Mouse (Mus musculus) midbrain, embryonic 13.5 days (tissue): ENCODE data around the gene Scp2. TPM values are rescaled to one million over a fixed set of nuclear protein-coding genes. Genes with fewer than 3 reads are reported as not detected.

ENCODE experiments used
- ATAC-seq: fragments of 200-750 bp; cut with Nextera tagmentation; 2 replicates; pipeline ENCODE4 v1.8.0; 2017; ENCODE audit warnings: mild to moderate bottlenecking, moderate TSS enrichment, moderate library complexity
- H3K27ac ChIP-seq: fragments of 300-500 bp; sonication (generic); 2 replicates; pipeline ENCODE4 v1.5.1; 2015; ENCODE audit warnings: inconsistent platforms, mild to moderate bottlenecking, moderate library complexity
- H3K27me3 ChIP-seq: fragments of 300-500 bp; sonication (generic); 2 replicates; pipeline ENCODE4 v1.6.1; 2015; ENCODE audit warnings: mild to moderate bottlenecking, inconsistent platforms
- H3K36me3 ChIP-seq: fragments of 300-500 bp; sonication (generic); 2 replicates; pipeline ENCODE4 v1.6.1; 2015; ENCODE audit warnings: mild to moderate bottlenecking, inconsistent platforms
- H3K4me1 ChIP-seq: fragments of 300-500 bp; sonication (generic); replicated peaks from 2 replicates; pipeline ENCODE4 v1.6.1; 2015; ENCODE audit warnings: inconsistent platforms
- H3K4me2 ChIP-seq: fragments of 300-500 bp; sonication (generic); replicated peaks from 2 replicates; pipeline ENCODE4 v1.6.1; 2015; ENCODE audit warnings: moderate library complexity, mild to moderate bottlenecking, inconsistent platforms
- H3K4me3 ChIP-seq: fragments of 300-500 bp; sonication (generic); replicated peaks from 2 replicates; pipeline ENCODE4 v1.5.1; 2015; ENCODE audit warnings: mild to moderate bottlenecking, inconsistent platforms
- H3K9ac ChIP-seq: fragments of 300-500 bp; sonication (generic); replicated peaks from 2 replicates; pipeline ENCODE4 v1.6.1; 2015; ENCODE audit warnings: mild to moderate bottlenecking, inconsistent platforms
- H3K9me3 ChIP-seq: fragments of 300-500 bp; sonication (generic); 2 replicates; pipeline ENCODE4 v1.6.1; 2016; ENCODE audit warnings: mild to moderate bottlenecking, inconsistent platforms
- WGBS: fragments of 180-500 bp; shearing (Covaris S2); methylation state at CpG from one replicate; pipeline ENCODE4 v1.1.7; 2015; 5-methylcytosine and 5-hydroxymethylcytosine counted together
- polyA plus RNA-seq: library from polyadenylated mRNA; unstranded; fragments of >200 nt; fragmentation: Nextera tagmentation; extraction: Ambion mirVana; gene quantifications from 2 replicates; pipeline ENCODE4 v1.2.1, GENCODE M21; 2015

Scp2 gene
- polyA plus RNA-seq, 1 experiment from 2014 or later: 228 TPM

DNA sequence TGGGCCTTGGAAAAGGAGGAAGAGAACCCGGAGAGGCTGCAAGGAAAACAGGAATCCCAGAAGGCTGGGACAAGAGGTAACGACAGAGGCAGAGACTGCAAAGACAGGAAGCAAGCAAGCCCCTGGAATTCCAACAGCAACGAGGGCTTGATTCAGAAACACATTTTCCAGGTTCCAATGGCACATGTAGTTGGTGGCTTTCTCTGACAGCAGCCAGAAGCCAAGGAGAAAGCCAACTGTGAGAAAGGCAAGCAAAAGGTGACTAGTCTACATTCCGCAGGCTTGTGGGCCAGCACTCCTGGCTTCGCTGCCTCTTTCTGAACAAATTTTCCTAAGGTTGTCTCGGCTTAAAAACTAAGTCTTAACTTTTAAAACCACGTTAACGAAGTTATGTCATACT, 74.1 kb downstream of the Scp2 start:
- peak overlapping the region; percentile 96 for H3K4me2 ChIP-seq
- peaks cover 18% of the 10 kb centered on the region for H3K36me3 ChIP-seq
- H3K4me3 ChIP-seq: peak overlapping the region; percentile 61
- H3K27ac ChIP-seq: no peak overlapping the region
- H3K9ac ChIP-seq: peak overlapping the region; percentile 75
- WGBS: 9% methylated on average over 8 of the region's 8 CpGs
- peaks cover 18% of the 10 kb centered on the region for H3K4me1 ChIP-seq
- no peaks in the 10 kb centered on the region for H3K9me3 ChIP-seq
- H3K27me3 ChIP-seq: no peaks in the 10 kb centered on the region
- no peak for ATAC-seq

DNA sequence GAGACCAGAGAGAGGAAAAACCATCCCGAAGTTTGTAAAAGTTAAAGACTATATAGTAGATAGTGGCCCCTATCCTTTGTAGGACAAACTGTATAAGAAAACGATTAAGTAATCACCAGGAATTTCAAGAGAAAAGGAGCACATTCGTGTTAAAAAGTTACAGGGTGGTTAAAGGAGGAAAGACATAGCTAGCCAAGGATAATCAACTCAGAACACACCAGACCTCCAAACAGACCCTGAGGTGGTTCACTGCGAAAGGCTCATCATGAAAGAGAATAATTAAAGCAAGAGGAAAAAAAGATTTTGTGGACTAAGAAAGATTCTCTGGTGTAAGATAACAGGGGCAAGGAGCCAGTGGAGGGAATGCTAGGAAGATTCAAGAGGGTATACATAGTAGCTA, 74.5 kb downstream of the Scp2 start:
- H3K4me1 ChIP-seq: peaks cover 18% of the 10 kb centered on the region
- no peaks in the 10 kb centered on the region for H3K27me3 ChIP-seq
- H3K36me3 ChIP-seq: peaks cover 23% of the 10 kb centered on the region
- H3K9ac ChIP-seq: peak overlapping the region; percentile 75
- 73% methylated on average over 4 of the region's 4 CpGs for WGBS
- H3K4me2 ChIP-seq: peak overlapping the region; percentile 96
- no peaks in the 10 kb centered on the region for H3K9me3 ChIP-seq
- ATAC-seq: no peak
- no peak overlapping the region for H3K27ac ChIP-seq
- H3K4me3 ChIP-seq: peak overlapping the region; percentile 61

DNA sequence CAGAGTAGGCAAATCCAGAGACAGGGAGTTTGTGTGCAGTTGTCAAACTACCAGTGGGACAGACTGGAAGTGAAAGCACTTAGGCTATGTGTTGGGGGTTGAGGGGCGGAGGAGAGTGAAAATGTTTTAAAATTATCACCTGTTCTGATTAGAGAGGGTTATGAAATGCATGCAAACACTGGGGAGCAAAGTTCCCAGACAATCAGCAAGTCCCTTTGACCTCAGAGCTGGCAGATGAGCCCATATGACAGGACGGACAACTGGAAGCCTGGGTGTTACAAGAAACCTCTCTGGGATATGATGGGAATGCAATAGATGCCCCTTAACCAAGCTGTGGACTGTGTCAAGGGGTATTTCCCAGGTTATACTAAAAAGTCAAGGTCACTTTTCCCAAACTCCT, 76.7 kb downstream of the Scp2 start:
- no peak overlapping the region for H3K4me3 ChIP-seq
- 86% methylated on average over 2 of the region's 2 CpGs for WGBS
- H3K4me2 ChIP-seq: no peak overlapping the region
- no peak overlapping the region for H3K9ac ChIP-seq
- no peaks in the 10 kb centered on the region for H3K9me3 ChIP-seq
- peaks cover 18% of the 10 kb centered on the region for H3K4me1 ChIP-seq
- no peaks in the 10 kb centered on the region for H3K27me3 ChIP-seq
- peaks cover 34% of the 10 kb centered on the region for H3K36me3 ChIP-seq
- H3K27ac ChIP-seq: no peak overlapping the region
- ATAC-seq: no peak

DNA sequence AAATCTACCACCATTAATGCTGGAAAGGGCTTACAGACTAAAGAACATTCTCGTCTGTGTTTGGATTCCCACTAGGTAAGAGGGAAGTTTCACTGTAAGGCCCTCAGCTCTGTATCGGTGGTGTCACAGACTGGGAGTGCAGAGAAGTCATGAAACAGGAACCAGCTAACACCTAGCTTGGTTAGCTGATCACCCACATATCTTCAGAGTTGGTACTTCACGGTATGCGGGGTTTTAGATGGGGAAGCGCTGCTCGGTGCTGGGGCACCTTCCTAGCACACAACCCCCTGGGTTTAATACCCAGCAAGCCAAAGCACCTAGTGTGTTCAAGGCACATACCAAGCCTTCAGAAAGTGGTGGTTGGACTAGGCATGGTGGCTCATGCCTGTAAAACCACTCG, 77.5 kb downstream of the Scp2 start:
- no peak overlapping the region for H3K9ac ChIP-seq
- H3K4me3 ChIP-seq: no peak overlapping the region
- peaks cover 18% of the 10 kb centered on the region for H3K4me1 ChIP-seq
- ATAC-seq: no peak
- H3K27me3 ChIP-seq: no peaks in the 10 kb centered on the region
- H3K9me3 ChIP-seq: no peaks in the 10 kb centered on the region
- no peak overlapping the region for H3K4me2 ChIP-seq
- peaks cover 38% of the 10 kb centered on the region for H3K36me3 ChIP-seq
- H3K27ac ChIP-seq: no peak overlapping the region
- 95% methylated on average over 7 of the region's 7 CpGs for WGBS

DNA sequence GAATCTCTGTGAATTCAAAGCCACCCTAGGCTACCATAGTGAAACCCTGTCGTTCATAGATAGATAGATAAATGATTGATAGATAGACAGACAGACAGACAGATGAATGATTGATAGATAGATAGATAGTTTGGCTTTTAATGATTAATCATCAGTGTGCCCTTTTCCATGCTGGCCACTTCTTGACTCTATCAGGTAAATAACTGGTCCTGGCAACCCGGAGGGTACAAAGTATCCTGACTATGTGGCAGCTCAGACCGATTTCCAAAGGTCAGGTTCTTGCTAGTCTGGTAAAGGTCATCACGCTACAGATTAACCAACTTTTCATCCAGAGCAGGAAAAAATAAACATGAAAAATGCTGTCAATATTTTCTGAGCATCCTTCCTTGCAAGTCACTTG, 78.2 kb downstream of the Scp2 start:
- H3K4me3 ChIP-seq: no peak overlapping the region
- H3K4me2 ChIP-seq: no peak overlapping the region
- no peak overlapping the region for H3K27ac ChIP-seq
- no peaks in the 10 kb centered on the region for H3K9me3 ChIP-seq
- no peak overlapping the region for H3K9ac ChIP-seq
- H3K4me1 ChIP-seq: peaks cover 18% of the 10 kb centered on the region
- peaks cover 41% of the 10 kb centered on the region for H3K36me3 ChIP-seq
- no peak for ATAC-seq
- 92% methylated on average over 4 of the region's 4 CpGs for WGBS
- no peaks in the 10 kb centered on the region for H3K27me3 ChIP-seq

DNA sequence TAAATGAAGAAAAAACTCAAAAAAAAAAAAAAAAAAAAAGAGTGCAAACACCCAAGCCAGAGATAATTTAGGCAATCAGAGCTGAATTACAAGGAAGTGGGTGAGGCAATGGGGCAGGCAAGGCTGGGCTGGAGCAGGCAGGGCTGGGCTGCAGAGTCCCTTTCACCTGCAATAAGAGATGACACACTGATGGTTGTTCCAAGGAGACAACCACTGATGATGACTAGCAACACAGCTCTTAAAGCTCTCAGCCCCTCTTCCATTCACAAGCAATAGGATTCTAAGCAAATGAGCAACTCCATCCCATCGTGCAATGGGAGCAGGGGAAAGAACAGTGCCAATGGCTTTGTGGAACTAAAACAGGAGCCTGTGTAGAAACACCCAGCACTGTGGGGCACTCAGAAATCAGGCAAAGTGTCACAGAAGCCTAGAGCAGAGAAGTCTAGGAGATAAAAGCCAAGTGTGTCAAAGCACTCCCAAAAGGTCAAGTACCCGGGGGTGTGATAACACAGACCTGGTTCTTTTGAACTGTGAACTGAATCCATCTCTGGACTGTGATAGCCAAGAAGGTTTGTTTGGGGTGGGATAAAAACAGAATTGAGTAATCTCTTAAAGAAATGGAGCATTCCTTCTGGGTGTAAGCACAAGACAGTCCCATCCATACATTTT, 79.5 kb downstream of the Scp2 start:
- Histone ChIP-seq H3K9me3 (no peaks in the 10 kb centered on the region), H3K36me3 (peaks cover 42% of the 10 kb centered on the region), H3K4me1 (peaks cover 13% of the 10 kb centered on the region), H3K27ac (no peak overlapping the region), H3K9ac (no peak overlapping the region), H3K4me3 (no peak overlapping the region), H3K27me3 (no peaks in the 10 kb centered on the region), H3K4me2 (no peak overlapping the region)
- WGBS: 88% methylated on average over 2 of the region's 2 CpGs
- no peak for ATAC-seq

DNA sequence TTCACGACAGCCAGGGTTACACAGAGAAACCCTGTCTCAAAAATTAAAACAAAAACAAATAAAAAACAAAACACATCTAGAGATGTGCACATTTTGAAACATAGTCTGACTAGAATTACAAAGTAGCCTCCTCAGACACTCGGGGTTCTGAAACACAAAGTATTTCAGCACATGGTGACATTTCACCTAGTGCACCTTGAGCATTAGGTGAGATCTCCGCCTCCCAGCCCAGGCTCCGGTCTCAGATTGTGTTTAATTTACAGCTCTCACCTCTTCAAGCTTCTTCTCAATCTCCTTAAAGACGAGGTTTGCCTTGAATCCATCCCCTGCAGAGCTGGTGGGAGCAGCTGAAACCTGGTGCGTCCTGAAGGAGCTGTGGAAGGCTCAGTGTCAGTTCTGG, 81.2 kb downstream of the Scp2 start:
- Histone ChIP-seq H3K4me1 (peaks cover 4% of the 10 kb centered on the region; the same call in 1 of the 2 replicates), H3K4me3 (no peak overlapping the region), H3K9me3 (no peaks in the 10 kb centered on the region), H3K36me3 (peaks cover 51% of the 10 kb centered on the region), H3K9ac (no peak overlapping the region), H3K27me3 (no peaks in the 10 kb centered on the region), H3K4me2 (no peak overlapping the region), H3K27ac (no peak overlapping the region)
- no peak for ATAC-seq
- WGBS: 93% methylated on average over 6 of the region's 6 CpGs

DNA sequence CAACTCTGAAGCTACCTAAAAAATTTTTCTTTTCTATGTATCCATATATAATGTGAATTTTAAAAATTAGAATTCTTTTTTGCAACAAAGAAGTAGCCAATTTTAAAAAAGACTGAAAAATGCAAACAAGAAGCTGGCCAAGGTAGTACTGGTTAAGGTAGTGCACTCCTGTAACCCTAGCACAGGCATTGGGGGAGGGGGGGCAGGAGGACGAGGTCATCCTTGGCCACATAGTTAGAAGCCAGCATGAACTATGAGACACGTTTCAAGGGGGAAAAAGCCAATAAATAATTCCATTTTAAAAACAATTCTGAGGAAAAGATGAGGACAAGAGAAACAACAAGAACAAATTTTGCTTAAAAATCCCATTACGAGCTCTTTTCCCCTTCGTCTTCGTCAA, 82.3 kb downstream of the Scp2 start:
- no peak overlapping the region for H3K9ac ChIP-seq
- peaks cover 49% of the 10 kb centered on the region for H3K36me3 ChIP-seq
- no peaks in the 10 kb centered on the region for H3K27me3 ChIP-seq
- ATAC-seq: no peak
- peaks cover 4% of the 10 kb centered on the region; the same call in 1 of the 2 replicates for H3K4me1 ChIP-seq
- no peak overlapping the region for H3K4me3 ChIP-seq
- H3K27ac ChIP-seq: no peak overlapping the region
- no peak overlapping the region for H3K4me2 ChIP-seq
- WGBS: 91% methylated on average over 5 of the region's 5 CpGs
- H3K9me3 ChIP-seq: no peaks in the 10 kb centered on the region

DNA sequence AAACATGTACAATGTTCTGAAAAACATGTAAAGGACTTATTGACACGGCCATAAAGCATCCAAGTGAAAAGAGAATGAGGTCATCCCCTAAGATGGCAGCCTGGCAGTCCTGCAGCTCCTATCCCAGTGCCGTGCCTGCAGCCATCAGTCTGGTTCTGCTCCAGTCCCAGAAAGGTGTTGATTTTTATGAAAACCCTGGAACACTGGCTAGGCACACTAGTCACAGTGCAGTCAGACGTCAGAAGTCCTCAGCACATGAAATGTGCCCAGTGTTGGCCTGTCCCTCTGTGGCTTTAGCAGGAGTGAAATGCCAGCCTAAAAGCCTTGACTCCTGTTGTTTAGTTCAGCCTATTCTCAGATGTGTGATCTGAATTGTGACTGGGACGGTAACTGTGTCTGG, 84.0 kb downstream of the Scp2 start:
- Histone ChIP-seq H3K9me3 (no peaks in the 10 kb centered on the region), H3K4me2 (no peak overlapping the region), H3K4me1 (peaks cover 4% of the 10 kb centered on the region; the same call in 1 of the 2 replicates), H3K27me3 (no peaks in the 10 kb centered on the region), H3K4me3 (no peak overlapping the region), H3K9ac (no peak overlapping the region), H3K36me3 (peaks cover 49% of the 10 kb centered on the region), H3K27ac (no peak overlapping the region)
- WGBS: 75% methylated on average over 4 of the region's 4 CpGs
- no peak for ATAC-seq

DNA sequence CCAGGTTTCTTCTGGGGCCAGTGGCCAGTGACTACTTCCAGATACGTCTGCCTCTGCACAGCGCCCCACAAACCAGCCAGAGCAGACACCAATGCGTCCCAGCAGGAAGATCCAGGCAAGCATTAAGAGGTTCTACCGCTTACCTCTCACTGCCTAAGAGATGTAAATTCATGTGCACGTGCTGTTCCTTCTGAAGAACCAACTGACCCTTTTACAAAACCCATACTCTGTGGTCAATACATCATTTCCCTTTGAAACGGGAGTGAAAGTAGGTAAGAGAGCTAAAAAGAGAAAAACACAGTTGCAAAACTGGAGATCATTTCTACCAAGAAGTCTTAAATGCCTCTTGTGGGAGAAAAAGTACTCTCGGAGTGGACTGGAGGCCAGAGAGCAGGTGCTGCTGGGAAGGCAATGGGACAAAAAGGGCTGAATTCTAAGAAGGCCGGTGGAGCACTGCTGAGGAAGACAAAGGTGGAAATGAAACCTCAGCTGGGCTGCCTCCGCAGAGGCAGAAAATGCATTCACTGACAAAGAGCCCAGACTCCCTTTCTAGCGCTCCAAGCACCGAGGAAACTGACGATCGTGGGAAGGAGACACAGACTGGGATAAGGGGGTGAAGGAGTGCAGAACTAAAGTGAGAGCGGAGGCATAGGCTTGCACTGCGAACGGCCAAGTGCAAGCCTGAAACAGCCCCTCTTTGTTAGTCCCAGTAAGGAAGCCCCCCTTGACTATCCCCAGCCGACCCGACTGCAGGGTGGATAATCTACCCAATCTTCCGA, 85.0 kb downstream of the Scp2 start:
- WGBS: 35% methylated on average over 19 of the region's 19 CpGs
- Histone ChIP-seq H3K9ac (no peak overlapping the region), H3K9me3 (no peaks in the 10 kb centered on the region), H3K27me3 (no peaks in the 10 kb centered on the region), H3K4me2 (peak overlapping the region; percentile 9; the same call in 1 of the 2 replicates), H3K27ac (peak overlapping the region; percentile 57), H3K4me3 (no peak overlapping the region), H3K36me3 (peaks cover 50% of the 10 kb centered on the region), H3K4me1 (peaks cover 4% of the 10 kb centered on the region; the same call in 1 of the 2 replicates)
- 0 out of 2 replicates have a peak, but pooled peaks have one; percentile 30 for ATAC-seq

DNA sequence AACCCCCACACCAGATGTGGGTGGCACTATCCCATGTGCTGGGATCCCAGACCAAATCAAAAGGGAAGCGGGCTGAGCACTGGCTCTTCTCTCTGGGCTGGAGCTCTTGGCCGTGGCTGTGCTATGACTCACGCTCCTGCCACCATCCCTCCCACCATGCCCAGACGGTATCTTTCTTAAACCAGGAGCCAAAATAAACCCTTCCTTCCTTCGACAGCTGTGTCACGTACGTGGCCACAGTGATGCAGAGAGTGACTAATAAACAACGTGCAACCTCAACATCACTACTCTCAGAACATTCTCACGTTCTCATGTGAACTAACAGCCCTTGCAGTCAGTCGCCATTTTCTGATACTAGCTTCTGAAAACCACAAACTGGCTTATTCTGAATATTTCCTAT, 86.6 kb downstream of the Scp2 start:
- Histone ChIP-seq H3K4me1 (peaks cover 4% of the 10 kb centered on the region; the same call in 1 of the 2 replicates), H3K9me3 (no peaks in the 10 kb centered on the region), H3K9ac (no peak overlapping the region), H3K27me3 (no peaks in the 10 kb centered on the region), H3K36me3 (peaks cover 56% of the 10 kb centered on the region), H3K4me2 (no peak overlapping the region), H3K27ac (no peak overlapping the region), H3K4me3 (no peak overlapping the region)
- WGBS: 91% methylated on average over 10 of the region's 10 CpGs
- no peak for ATAC-seq

DNA sequence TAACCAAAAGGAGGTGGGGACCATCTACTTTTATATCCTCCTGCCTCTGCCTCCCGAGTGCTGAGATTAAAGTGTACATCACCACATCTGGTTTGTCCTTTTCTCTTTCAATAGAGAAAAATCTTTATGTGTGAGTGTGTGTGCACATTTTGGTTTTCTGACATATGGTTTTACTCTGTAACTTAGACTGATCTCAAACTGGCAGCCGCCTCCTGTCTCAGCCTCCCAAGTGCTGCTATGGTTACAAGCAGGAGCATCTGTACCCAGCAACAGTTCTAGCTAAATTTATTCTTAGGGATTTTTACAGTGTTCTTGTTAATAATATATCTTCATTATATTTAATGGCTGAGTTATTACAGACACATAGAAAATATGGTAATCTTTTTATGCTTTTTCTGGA, 87.6 kb downstream of the Scp2 start:
- Histone ChIP-seq H3K4me3 (no peak overlapping the region), H3K4me2 (no peak overlapping the region), H3K9ac (no peak overlapping the region), H3K27ac (no peak overlapping the region), H3K27me3 (no peaks in the 10 kb centered on the region), H3K9me3 (no peaks in the 10 kb centered on the region), H3K36me3 (peaks cover 61% of the 10 kb centered on the region), H3K4me1 (peaks cover 4% of the 10 kb centered on the region; the same call in 1 of the 2 replicates)
- WGBS: 97% methylated on average over 2 of the region's 2 CpGs
- no peak for ATAC-seq
